Mouse (Mus musculus) embryonic facial prominence, embryonic 10.5 days (tissue): ENCODE measurements around the gene Cyp2d11. TPM values are rescaled to one million over a fixed set of nuclear protein-coding genes. Genes with fewer than 3 reads are reported as not detected.

ENCODE experiments used
- DNase-seq: peaks from one replicate; pipeline ENCODE4 v3.0.0-alpha.2; 2017; ENCODE audit warnings: low spot score
- H3K27ac ChIP-seq: fragments of 300-500 bp; sonication (generic); replicated peaks from 2 replicates; pipeline ENCODE4 v1.5.1; 2016; ENCODE audit warnings: mild to moderate bottlenecking
- H3K27me3 ChIP-seq: fragments of 300-500 bp; sonication (generic); replicated peaks from 2 replicates; pipeline ENCODE4 v1.6.1; 2016; ENCODE audit warnings: low read depth, mild to moderate bottlenecking; ENCODE audit not compliant: poor library complexity, severe bottlenecking
- H3K36me3 ChIP-seq: fragments of 300-500 bp; sonication (generic); replicated peaks from 2 replicates; pipeline ENCODE4 v1.6.1; 2016; ENCODE audit warnings: mild to moderate bottlenecking, moderate library complexity
- H3K4me1 ChIP-seq: fragments of 300-500 bp; sonication (generic); 2 replicates; pipeline ENCODE4 v1.6.1; 2016
- H3K4me3 ChIP-seq: fragments of 300-500 bp; sonication (generic); 2 replicates; pipeline ENCODE4 v1.5.1; 2016; ENCODE audit warnings: mild to moderate bottlenecking, moderate library complexity
- H3K9me3 ChIP-seq: fragments of 300-500 bp; sonication (generic); 2 replicates; pipeline ENCODE4 v1.6.1; 2016; ENCODE audit warnings: mild to moderate bottlenecking
- WGBS: fragments of 180-500 bp; shearing (Covaris S2); methylation state at CpG from one replicate; pipeline ENCODE4 v1.1.7; 2016; 5-methylcytosine and 5-hydroxymethylcytosine counted together
- polyA plus RNA-seq: library from polyadenylated mRNA; unstranded; fragments of >200 nt; fragmentation: Nextera tagmentation; extraction: Ambion mirVana; gene quantifications from 2 replicates; pipeline ENCODE4 v1.2.1, GENCODE M21; 2016

The Cyp2d11 gene
- polyA plus RNA-seq, 1 experiment from 2014 or later: not detected

DNA sequence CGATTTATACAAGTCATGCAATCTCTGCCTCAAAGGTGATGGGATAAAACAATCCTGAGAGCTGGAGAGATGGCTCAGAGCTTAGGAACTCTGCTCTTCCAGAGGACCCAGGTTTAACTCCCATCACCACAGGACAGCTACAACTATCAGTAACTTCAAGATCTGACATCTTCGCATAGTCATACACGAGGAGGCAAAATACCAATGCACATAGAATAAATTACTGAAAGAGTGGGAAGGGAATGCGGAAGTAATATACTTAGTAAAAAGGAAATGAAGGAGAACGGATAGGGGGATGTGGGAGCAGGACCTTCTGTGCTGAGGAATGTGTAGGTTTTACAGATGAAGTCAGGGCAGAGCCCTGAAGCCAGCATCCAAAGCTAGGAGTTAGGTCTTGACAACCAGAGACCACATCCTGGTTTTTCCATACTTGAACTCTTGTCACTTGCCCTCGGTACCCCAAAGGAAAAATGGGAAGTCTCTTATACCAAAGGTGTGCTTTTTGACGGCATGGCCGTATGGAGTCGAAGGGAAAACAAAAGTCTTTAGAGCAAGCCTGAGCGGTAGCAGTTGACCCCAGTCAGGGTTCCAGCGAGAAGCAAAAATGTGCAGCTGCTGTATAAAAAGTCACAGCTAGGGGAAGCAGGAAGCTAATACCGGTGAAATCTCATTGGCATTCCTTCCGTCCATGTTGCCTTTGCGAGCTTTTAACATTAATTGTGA, 47.1 kb downstream of the Cyp2d11 start:
- peak overlapping the region; percentile 96 for H3K27ac ChIP-seq
- no peak for DNase-seq
- H3K36me3 ChIP-seq: peaks cover 44% of the 10 kb centered on the region
- H3K9me3 ChIP-seq: no peaks in the 10 kb centered on the region
- H3K4me1 ChIP-seq: peaks cover 16% of the 10 kb centered on the region
- peaks cover 7% of the 10 kb centered on the region for H3K27me3 ChIP-seq
- peak overlapping the region; percentile 80 for H3K4me3 ChIP-seq
- WGBS: 70% methylated on average over 14 of the region's 14 CpGs

DNA sequence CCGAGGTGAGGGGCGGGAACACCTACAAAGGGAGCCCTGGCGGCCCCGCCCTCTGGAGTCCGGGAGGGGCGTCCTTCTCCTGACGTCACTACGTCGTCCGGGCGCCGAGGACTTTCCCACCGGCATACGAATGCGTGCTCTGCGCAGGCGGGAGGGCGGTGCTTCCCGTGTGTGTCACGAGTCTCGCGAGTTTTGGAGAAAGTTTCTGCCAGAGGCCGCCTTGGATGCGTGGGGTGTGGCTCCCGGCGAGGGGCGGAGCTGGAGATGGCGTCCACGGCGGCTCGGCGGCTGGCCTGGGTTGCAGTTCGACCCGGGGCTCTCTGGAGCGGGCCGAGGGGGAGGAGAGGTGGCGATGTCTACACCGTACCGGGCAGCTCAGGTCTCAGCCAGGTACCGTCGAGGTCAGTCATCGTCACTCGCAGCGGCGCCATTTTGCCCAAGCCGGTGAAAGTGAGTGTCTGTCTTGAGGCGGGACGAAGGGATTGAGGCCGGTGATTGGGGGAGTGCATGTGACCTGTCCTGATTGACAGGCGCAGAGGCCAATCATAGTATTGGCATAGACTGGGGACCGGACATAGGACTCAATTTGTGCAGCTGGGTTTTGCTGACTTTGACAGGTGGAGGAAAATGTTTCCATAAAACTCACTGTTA, 47.9 kb downstream of the Cyp2d11 start:
- Histone ChIP-seq H3K27ac (peak overlapping the region; percentile 96), H3K4me1 (peaks cover 24% of the 10 kb centered on the region), H3K4me3 (peak overlapping the region; percentile 80), H3K36me3 (peaks cover 36% of the 10 kb centered on the region), H3K27me3 (peaks cover 15% of the 10 kb centered on the region), H3K9me3 (no peaks in the 10 kb centered on the region)
- under 1% methylated on average over 51 of the region's 51 CpGs for WGBS
- DNase-seq: peak; percentile 97

DNA sequence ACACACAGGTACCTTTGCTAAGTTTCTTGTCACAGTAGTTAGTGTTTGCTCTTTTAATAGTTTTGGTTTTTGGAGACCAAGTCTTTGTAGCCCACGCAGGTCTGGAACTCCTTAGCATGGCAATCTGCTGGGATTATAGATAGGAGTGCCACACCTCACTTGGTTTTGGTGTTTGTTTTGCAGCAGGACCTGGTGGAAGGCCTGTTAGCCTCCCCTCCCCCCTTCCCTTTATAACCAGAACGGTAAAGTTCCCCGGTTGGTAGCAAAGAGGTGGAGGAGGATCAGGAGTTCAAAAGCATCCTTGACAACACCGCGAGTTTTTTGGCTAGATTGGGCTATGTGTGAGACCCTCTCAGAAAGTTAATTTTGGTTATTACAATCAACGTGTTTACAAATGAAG, 48.9 kb downstream of the Cyp2d11 start:
- H3K27me3 ChIP-seq: peaks cover 24% of the 10 kb centered on the region
- no peak overlapping the region; the same call in 1 of the 2 replicates for H3K27ac ChIP-seq
- 89% methylated on average over 6 of the region's 6 CpGs for WGBS
- H3K36me3 ChIP-seq: peaks cover 27% of the 10 kb centered on the region
- H3K4me3 ChIP-seq: no peak overlapping the region
- peaks cover 33% of the 10 kb centered on the region for H3K4me1 ChIP-seq
- DNase-seq: no peak
- H3K9me3 ChIP-seq: no peaks in the 10 kb centered on the region

DNA sequence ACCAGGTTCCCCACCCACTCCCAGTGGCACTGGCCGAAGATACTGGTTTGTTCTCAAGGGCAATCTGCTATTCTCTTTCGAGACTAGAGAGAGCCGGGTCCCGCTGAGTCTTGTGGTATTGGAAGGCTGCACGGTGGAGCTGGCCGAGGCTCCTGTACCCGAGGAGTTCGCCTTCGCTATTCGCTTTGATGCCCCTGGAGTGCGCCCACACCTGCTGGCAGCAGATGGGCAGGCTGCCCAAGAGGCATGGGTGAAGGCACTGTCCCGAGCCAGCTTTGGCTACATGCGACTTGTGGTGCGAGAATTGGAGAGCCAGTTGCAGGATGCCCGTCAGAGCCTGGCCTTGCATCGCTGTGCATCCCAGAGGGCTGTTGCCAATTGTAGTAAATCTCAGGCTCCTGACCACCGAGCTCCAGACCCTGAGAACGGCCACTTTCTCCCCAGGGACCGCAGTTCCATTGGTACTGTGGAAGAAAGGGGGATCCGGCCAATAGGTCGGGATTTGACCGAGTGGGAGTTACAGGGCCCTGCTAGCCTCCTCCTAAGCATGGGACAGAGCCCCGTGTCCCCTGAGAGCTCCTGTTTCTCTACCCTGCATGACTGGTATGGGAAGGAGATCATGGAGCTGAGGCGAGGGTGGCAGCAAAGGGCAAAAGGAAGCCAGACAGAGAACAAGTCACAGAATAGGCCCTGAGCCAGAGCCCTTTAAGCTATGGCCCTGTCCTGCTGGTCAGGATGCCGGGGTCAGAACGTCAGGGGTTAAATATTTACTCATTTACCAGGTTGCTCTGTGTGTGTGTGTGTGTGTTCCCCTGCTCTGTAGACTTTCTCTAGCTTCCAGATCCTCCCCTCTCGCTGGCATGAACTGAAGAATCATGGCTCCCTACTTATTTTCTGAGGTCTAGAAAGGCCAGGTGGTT, 50.2 kb downstream of the Cyp2d11 start:
- Histone ChIP-seq H3K4me1 (peaks cover 45% of the 10 kb centered on the region), H3K27me3 (peaks cover 31% of the 10 kb centered on the region), H3K27ac (peak overlapping the region; percentile 41), H3K4me3 (no peak overlapping the region), H3K36me3 (peaks cover 13% of the 10 kb centered on the region), H3K9me3 (no peaks in the 10 kb centered on the region)
- 93% methylated on average over 27 of the region's 27 CpGs for whole genome bisulfite sequencing
- no peak for DNase-seq

DNA sequence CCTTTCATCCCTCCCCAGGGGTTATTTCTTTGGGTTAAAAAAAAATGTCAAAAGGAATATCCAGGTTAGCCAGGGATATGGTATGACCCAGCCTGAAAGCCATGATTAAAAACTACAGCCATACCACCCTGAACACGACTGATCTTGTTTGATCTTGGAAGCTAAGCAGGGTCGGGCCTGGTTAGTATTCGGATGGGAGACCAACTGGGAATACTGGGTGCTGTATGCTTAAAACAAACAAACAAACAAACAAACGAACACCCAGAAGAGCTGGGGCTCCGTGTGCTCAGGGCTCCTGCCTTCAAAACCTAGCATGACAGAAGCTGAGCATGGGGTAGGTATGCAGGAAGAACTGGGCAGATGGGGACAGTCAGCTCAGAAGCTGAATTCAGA, 51.3 kb downstream of the Cyp2d11 start:
- Histone ChIP-seq H3K36me3 (0 out of 2 replicates have a peak, but pooled peaks cover 3% of the 10 kb centered on the region), H3K4me3 (no peak overlapping the region; the same call in 1 of the 2 replicates), H3K9me3 (no peaks in the 10 kb centered on the region), H3K27ac (no peak overlapping the region), H3K4me1 (peaks cover 55% of the 10 kb centered on the region), H3K27me3 (peaks cover 31% of the 10 kb centered on the region)
- WGBS: 74% methylated on average over 5 of the region's 5 CpGs
- no peak for DNase-seq

DNA sequence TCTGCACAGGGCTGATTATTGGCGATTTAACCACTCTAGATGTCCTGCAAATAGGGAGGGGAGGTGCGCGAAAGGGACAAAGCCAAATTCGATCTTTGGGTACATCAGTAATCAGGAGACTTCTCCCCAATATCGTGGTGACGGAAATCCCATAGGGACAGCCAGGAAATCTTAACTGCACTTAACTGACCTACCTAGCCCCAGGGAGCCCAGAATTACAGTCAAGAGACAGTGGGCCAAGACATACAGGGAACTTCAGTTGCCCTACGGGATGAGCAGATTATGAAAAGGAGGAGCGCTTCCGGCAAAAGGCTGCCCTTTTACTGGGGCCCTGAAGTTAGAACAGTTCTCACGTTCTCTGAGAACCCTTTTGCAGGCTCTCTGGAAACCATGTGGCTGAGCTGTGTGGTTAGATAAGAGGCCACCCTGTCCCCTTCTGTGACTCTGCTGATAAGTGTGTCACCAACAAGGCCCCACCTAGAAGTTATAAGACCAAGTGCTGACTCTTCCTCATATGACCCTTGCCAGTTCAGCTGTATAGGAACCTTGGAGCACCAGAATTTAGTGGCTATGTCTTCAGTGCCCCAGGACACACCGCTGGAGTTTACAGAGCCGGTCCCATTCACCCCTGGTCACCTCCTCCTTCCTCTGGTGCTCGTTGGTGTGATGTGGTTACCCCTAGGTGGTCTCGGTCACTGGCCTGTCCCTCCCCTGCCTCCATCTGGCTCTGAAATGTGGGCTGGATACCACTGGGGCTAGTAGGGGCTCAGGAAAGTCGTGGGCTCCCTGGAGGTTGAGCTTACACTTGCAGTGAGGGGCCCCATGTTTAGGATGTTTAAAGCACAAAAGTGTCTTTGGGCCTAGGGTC, 51.9 kb downstream of the Cyp2d11 start:
- DNase-seq: no peak
- 66% methylated on average over 15 of the region's 15 CpGs for WGBS
- Histone ChIP-seq H3K4me1 (peaks cover 55% of the 10 kb centered on the region), H3K9me3 (no peaks in the 10 kb centered on the region), H3K4me3 (peak overlapping the region; percentile 59), H3K27me3 (peaks cover 31% of the 10 kb centered on the region), H3K36me3 (peaks cover 1% of the 10 kb centered on the region; the same call in 1 of the 2 replicates), H3K27ac (peak overlapping the region; percentile 87)

DNA sequence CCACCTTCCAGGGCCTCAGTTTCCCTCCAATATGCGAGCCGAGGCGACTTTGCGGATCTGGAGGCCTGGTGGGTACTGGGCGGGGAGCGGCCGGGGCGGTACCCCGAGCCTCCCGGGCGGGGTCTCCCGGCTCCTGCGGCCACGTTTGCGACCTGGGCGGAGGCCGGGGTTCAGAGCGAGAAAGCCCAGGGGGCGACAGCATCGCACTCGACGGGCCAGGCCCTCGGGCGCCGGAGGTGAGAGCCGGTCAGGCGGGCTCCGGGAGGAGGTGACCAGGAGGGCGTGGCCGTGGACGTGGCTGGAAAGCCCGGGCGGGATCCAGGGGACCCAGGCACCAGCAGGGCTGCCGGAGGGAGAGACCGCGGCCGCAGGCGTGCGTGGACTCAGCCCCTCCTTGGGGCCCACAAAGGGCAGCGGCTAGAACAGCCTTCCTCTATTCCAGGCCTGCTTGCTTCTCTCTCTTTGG, 52.8 kb downstream of the Cyp2d11 start:
- peaks cover 10% of the 10 kb centered on the region for H3K36me3 ChIP-seq
- WGBS: 1% methylated on average over 40 of the region's 40 CpGs
- H3K4me1 ChIP-seq: peaks cover 58% of the 10 kb centered on the region
- DNase-seq: peak; percentile 70
- peak overlapping the region; percentile 59 for H3K4me3 ChIP-seq
- H3K27me3 ChIP-seq: peaks cover 31% of the 10 kb centered on the region
- H3K27ac ChIP-seq: peak overlapping the region; percentile 87
- H3K9me3 ChIP-seq: no peaks in the 10 kb centered on the region

DNA sequence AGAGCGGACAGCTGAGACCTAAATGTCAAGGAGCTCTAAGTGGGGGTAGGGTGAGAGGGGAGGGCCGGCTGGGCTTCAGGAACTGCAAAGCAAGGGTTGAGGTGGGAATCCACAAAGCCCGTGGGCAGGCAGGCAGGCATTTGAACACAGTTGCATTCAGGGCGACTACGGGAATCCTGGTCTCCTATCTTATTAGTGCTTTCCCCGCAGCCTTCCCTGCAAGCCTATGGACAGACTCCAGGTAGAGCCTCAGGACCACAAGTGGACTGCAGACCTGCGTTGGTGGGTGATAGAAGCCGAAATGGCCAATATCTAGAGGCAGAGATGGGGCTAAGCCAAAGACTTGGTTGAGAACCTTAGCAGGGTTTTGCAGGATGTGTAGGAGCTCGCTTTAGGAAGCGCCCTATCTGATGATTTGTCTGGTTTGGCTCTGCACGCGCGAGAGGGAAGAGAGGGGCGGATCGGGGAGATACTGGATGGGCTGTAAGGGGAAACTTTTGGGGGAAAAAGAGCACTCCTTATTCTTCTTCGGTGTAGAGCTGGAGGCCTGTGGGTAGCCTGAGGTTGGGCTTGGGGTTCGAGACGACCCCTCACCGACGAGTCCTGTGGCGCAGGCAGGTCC, 53.3 kb downstream of the Cyp2d11 start:
- H3K4me1 ChIP-seq: peaks cover 59% of the 10 kb centered on the region
- peak; percentile 32 for DNase-seq
- peak overlapping the region; percentile 87 for H3K27ac ChIP-seq
- H3K27me3 ChIP-seq: peaks cover 31% of the 10 kb centered on the region
- 33% methylated on average over 21 of the region's 21 CpGs for WGBS
- no peaks in the 10 kb centered on the region for H3K9me3 ChIP-seq
- peak overlapping the region; percentile 59 for H3K4me3 ChIP-seq
- H3K36me3 ChIP-seq: peaks cover 15% of the 10 kb centered on the region

DNA sequence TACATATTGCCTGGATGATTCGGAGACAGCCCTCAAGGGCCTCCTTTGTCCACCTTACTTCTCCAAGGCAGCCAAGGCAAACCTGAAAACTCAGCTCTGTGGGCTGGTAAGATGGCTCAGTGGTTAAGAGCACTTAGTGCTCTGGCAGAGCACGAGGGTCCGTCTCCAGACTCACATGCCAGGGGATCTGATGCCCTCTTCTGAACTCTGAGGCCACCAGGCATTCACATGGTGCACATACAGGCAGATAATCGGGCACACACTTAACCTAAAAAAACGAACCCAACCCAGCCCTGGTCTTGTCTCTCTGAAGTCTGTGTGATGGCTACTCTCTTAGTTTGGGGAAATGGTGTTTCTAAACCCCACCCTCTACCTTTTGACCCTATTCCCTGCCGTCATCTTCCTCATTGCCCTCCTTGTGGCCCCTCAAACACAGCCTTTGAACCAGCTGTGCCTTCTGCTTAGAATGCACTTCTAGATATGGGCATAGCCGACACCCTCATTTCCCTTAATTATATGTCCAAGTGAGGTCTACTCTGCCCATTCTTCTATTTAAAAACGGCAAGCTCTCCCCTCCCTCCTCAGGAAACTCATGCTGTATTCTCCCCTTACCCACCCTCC, 54.1 kb downstream of the Cyp2d11 start:
- peak overlapping the region; percentile 87; the same call in 1 of the 2 replicates for H3K27ac ChIP-seq
- no peak for DNase-seq
- 73% methylated on average over 8 of the region's 8 CpGs for WGBS
- peaks cover 31% of the 10 kb centered on the region for H3K27me3 ChIP-seq
- peaks cover 59% of the 10 kb centered on the region for H3K4me1 ChIP-seq
- H3K4me3 ChIP-seq: peak overlapping the region; percentile 67; the same call in 1 of the 2 replicates
- H3K36me3 ChIP-seq: peaks cover 23% of the 10 kb centered on the region
- H3K9me3 ChIP-seq: no peaks in the 10 kb centered on the region
